Mouse (Mus musculus): Measurements from ENCODE around the gene Rab31. TPM values are rescaled to one million over a fixed set of nuclear protein-coding genes. Genes with fewer than 3 reads are reported as not detected.

The Rab31 gene
- polyA plus RNA-seq, 1 experiment = 18.0 TPM

GRCm38 (mm10) chr17:65717658-65718199 lies 54.8 kb downstream of the Rab31 start:
- Histone ChIP-seq H3K27ac (ENCODE audit: control insufficient read depth, insufficient read depth, low read depth, low read length, poor library complexity) (no peak overlapping the region), H3K4me1 (ENCODE audit: control insufficient read depth, insufficient read depth, low read length) (peaks cover 4% of the 10 kb centered on the region; the same call in 1 of the 2 replicates), H3K4me3 (replicated peaks; ENCODE audit: control insufficient read depth, low read depth, low read length) (no peak overlapping the region)
- TF ChIP-seq POLR2A (IDR thresholded peaks at IDR 0.05; ENCODE audit: borderline replicate concordance, control insufficient read depth, low read depth, low read length) (no peak), CTCF (IDR thresholded peaks at IDR 0.05; ENCODE audit: control insufficient read depth, insufficient read depth, low read length) (no peak)
- 57% methylated on average over 4 of the region's 4 CpGs for WGBS

DNA sequence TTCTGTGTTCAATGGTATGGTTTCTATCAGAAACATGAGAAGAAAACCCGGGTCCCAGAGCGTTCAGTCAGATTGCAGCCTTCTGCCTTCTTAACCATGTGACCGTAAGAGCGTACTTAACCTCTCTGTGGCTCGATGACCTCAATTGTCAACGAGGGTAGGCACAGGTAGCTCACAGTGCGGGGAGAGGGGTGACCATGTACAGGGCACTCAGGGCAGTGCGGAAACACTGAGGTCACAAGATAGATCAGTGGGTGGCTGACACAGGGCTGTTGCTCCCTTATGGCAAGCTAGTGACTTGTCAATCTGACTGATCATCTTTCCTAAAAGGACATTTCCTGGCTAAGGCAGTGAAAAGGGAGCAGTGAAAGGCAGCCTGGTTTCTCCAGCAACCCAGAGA lies 58.5 kb downstream of the Rab31 start:
- Histone ChIP-seq H3K27ac (ENCODE audit: control insufficient read depth, insufficient read depth, low read depth, low read length, poor library complexity) (no peak overlapping the region), H3K4me3 (replicated peaks; ENCODE audit: control insufficient read depth, low read depth, low read length) (no peak overlapping the region), H3K4me1 (ENCODE audit: control insufficient read depth, insufficient read depth, low read length) (peaks cover 3% of the 10 kb centered on the region; the same call in 1 of the 2 replicates)
- TF ChIP-seq POLR2A (IDR thresholded peaks at IDR 0.05; ENCODE audit: borderline replicate concordance, control insufficient read depth, low read depth, low read length) (no peak), CTCF (IDR thresholded peaks at IDR 0.05; ENCODE audit: control insufficient read depth, insufficient read depth, low read length) (no peak)
- WGBS = 79% methylated on average over 8 of the region's 8 CpGs

GRCm38 (mm10) chr17:65712861-65713535 lies 59.6 kb downstream of the Rab31 start:
- Histone ChIP-seq H3K27ac (ENCODE audit: control insufficient read depth, insufficient read depth, low read depth, low read length, poor library complexity) (no peak overlapping the region), H3K4me3 (replicated peaks; ENCODE audit: control insufficient read depth, low read depth, low read length) (no peak overlapping the region), H3K4me1 (ENCODE audit: control insufficient read depth, insufficient read depth, low read length) (no peaks in the 10 kb centered on the region; the same call in 1 of the 2 replicates)
- TF ChIP-seq POLR2A (IDR thresholded peaks at IDR 0.05; ENCODE audit: borderline replicate concordance, control insufficient read depth, low read depth, low read length) = no peak
- TF ChIP-seq CTCF (IDR thresholded peaks at IDR 0.05; ENCODE audit: control insufficient read depth, insufficient read depth, low read length) = no peak
- WGBS = 90% methylated on average over 13 of the region's 13 CpGs

DNA sequence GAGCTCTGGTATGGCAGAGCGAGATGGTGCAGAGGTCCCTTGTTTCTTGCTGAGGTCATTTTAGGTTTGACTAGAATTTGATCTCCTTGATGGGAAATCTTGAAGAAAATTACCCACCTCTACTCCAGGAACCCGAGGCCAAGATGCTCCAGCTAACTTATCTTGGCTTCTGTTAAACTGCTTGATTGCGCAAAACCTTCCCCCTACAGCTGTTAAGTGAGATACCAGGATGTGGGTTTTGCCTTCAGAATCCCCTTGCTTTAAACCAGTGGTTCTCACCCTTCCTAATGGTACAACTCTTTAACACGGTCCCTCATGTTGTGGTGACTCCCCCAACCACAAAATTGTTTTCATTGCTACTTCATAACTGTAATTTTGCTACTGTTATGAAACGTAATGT lies 60.8 kb downstream of the Rab31 start:
- WGBS = 54% methylated on average over 5 of the region's 5 CpGs
- Histone ChIP-seq H3K4me1 (ENCODE audit: control insufficient read depth, insufficient read depth, low read length) (no peaks in the 10 kb centered on the region), H3K27ac (ENCODE audit: control insufficient read depth, insufficient read depth, low read depth, low read length, poor library complexity) (no peak overlapping the region), H3K4me3 (replicated peaks; ENCODE audit: control insufficient read depth, low read depth, low read length) (no peak overlapping the region)
- no peak for TF ChIP-seq POLR2A (IDR thresholded peaks at IDR 0.05; ENCODE audit: borderline replicate concordance, control insufficient read depth, low read depth, low read length)
- TF ChIP-seq CTCF (IDR thresholded peaks at IDR 0.05; ENCODE audit: control insufficient read depth, insufficient read depth, low read length) = no peak

DNA sequence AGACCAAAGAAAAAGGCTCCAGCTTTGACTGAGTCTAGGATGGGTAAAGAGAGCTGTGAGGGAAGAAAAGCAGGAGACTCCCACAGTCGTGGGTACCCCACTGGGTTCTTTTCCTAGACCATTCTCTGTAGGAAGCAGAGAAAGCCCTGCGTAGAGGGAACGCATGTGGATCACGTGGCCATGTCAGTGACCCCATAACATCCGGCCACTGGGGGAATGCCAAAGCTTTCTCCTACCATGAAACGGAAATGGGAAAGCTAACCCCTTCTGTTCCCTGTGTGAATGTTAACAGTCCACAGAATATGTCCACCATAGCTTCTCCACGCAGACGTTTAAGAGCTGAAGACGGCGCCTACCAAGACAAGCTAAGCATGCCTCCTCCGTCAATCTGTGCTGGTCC lies 62.0 kb downstream of the Rab31 start:
- WGBS = 87% methylated on average over 11 of the region's 11 CpGs
- Histone ChIP-seq H3K27ac (ENCODE audit: control insufficient read depth, insufficient read depth, low read depth, low read length, poor library complexity) (no peak overlapping the region), H3K4me3 (replicated peaks; ENCODE audit: control insufficient read depth, low read depth, low read length) (no peak overlapping the region), H3K4me1 (ENCODE audit: control insufficient read depth, insufficient read depth, low read length) (no peaks in the 10 kb centered on the region)
- no peak for TF ChIP-seq CTCF (IDR thresholded peaks at IDR 0.05; ENCODE audit: control insufficient read depth, insufficient read depth, low read length)
- TF ChIP-seq POLR2A (IDR thresholded peaks at IDR 0.05; ENCODE audit: borderline replicate concordance, control insufficient read depth, low read depth, low read length) = no peak

DNA sequence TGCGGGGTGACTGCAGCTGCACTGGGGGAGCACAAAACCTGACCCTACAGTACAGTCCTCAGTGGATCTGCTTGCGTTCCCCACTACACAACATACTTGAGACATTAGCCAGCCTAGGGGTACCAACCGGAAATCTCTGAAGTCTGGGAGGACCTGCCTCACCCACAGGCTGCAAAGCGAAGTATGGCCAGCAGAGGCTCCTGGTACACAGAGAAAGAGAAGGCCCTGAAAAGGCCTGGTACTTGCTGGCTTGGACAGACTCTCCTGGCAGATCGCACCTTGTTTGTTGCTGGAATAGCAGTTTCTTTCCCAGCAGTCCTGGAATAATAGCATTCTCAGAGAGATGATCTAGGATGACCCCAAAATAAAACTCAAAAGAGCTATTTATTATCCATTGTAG lies 66.3 kb downstream of the Rab31 start:
- no peak for TF ChIP-seq POLR2A (IDR thresholded peaks at IDR 0.05; ENCODE audit: borderline replicate concordance, control insufficient read depth, low read depth, low read length)
- TF ChIP-seq CTCF (IDR thresholded peaks at IDR 0.05; ENCODE audit: control insufficient read depth, insufficient read depth, low read length) = peak; percentile 54; the same call in 1 of the 2 replicates
- H3K4me3 ChIP-seq (replicated peaks; ENCODE audit: control insufficient read depth, low read depth, low read length) = no peak overlapping the region
- WGBS = 55% methylated on average over 5 of the region's 5 CpGs
- H3K27ac ChIP-seq (ENCODE audit: control insufficient read depth, insufficient read depth, low read depth, low read length, poor library complexity) = no peak overlapping the region
- no peaks in the 10 kb centered on the region for H3K4me1 ChIP-seq (ENCODE audit: control insufficient read depth, insufficient read depth, low read length)

DNA sequence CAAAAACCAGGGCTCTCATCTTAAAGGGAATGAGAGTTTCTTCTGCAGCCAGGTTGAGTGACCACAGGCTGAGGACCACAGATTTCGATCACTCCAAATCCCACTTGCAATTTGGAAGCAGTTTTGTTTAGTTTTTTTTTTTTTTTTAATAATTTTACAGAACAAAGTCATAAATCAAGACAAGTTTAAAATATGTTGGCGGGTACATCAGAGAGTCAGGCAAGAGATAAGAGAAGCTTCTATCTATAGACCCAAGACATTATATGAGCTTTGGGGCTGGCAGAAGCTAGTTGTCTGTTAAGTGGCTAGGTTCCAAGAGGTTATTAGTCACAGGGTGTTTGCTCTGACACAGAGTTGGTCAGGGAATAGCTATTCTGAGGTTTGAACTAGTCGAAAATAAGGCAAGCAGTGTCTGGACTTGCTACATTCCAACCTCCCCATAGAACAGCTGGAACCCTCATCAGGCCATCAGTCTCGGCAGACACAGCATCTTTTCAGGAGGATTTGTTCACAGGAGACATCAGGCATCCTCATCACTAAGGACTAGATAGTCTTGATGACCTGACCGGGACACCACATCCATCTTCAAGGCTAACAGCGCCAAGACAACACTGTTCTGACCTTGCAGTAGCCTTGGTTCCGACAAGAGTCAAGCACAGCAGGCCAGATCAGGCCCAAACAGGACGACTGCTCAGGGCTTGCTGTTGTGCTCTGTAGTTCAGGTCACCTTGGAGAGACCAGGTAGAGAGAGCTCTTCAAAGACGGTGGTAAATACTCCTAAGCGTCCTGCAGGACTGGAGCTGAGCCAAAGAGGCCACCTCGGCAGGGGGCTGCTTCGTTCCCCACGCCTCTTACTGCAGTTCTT lies 68.8 kb downstream of the Rab31 start:
- H3K27ac ChIP-seq (ENCODE audit: control insufficient read depth, insufficient read depth, low read depth, low read length, poor library complexity) = no peak overlapping the region
- TF ChIP-seq POLR2A (IDR thresholded peaks at IDR 0.05; ENCODE audit: borderline replicate concordance, control insufficient read depth, low read depth, low read length) = no peak
- WGBS = 80% methylated on average over 13 of the region's 13 CpGs
- no peaks in the 10 kb centered on the region for H3K4me1 ChIP-seq (ENCODE audit: control insufficient read depth, insufficient read depth, low read length)
- H3K4me3 ChIP-seq (replicated peaks; ENCODE audit: control insufficient read depth, low read depth, low read length) = no peak overlapping the region

Data from bone marrow, adult 2 months (tissue).